Mouse (Mus musculus): ENCODE measurements at regions not wholly inside any gene's neighbourhood (a gene's known extent, or its start where the extent isn't known, plus 50 kb on each side); places are given as distances from the start of the nearest gene placed in this dataset.

GRCm38 (mm10) chr9:41237265-41237664 lies 75.8 kb upstream of the Ubash3b start:
- TF ChIP-seq CTCF (conservative IDR thresholded peaks at IDR 0.05; ENCODE audit: insufficient read depth, insufficient read length, low read depth, low read length) = no peak
- TF ChIP-seq POLR2A (IDR thresholded peaks at IDR 0.05; ENCODE audit: low read depth, low read length) = no peak
